Mouse (Mus musculus): ENCODE measurements around the gene Apcs. TPM values are rescaled to one million over a fixed set of nuclear protein-coding genes. Genes with fewer than 3 reads are reported as not detected.

The Apcs gene
- total RNA-seq (2023), result not detected

GRCm38 (mm10) chr1:172894777-172895357 lies at the start of gene Apcs:
Gene Apcs (minus strand): TSS chr1:172895041.

Other genes starting within 250 kb of the Apcs start
- not detected for gene Crp, start 197.0 kb downstream of the Apcs start, total RNA-seq (2023)
- not detected for gene Olfr16, start 55.4 kb upstream of the Apcs start, total RNA-seq (2023)
- not detected for gene Olfr1408, start 242.3 kb upstream of the Apcs start, total RNA-seq (2023)

Data from neutrophil, adult 59 days (primary cell).